Comparison of ENCODE assay signal across 8 mouse cellular contexts in the genomic region with DNA sequence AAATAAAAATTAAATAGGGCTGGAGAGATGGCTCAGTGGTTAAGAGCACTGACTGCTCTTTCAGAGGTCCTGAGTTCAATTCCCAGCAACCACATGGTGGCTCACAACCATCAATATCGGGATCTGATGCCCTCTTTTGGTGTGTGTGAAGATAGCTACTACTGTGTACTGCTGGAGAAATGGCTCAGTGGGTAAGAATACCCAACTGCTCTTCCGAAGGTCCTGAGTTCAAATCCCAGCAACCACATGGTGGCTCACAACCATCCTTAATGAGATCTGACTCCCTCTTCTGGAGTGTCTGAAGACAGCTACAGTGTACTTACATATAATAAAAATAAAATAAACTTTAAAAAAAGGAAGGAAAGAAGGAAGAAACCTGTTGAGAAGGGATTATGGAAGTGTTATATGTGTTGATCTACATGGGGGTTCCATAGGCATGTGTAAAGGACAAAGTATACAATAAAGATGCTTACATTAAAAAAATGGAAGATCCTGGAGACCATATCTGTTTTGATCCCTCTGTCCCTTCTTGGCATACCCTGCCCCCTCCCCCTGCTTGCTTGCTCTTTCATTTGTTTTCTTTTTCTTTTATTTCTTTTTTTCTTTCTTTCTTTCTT. TPM values are rescaled to one million over a fixed set of nuclear protein-coding genes. Genes with fewer than 3 reads are reported as not detected.
DNase-seq lines count a peak whose midpoint lies in the region; ATAC-seq and TF ChIP-seq lines count a peak whose summit lies in the region.
"Not testable (repeated sequence)": the region's sequence is repeated elsewhere in the genome, so short reads cannot be mapped to it uniquely, and the experiment has no call there.

No protein-coding gene starts in this region.

- DNase-seq in ES-E14 (ENCODE audit: low read depth, low spot score); layer of hippocampus, adult 2 months (ENCODE audit: low spot score in 2 of 2): not testable (repeated sequence)
- peak; percentile 81 for DNase-seq in heart, adult 11 months
- DNase-seq in splenic B cell, adult 2 months (ENCODE audit: low read depth, low spot score): peak; percentile 25

- H3K4me3 ChIP-seq in ES-E14 (ENCODE audit: insufficient read depth in 1 of 2, low read depth in 1 of 2, low read length in 2 of 2, poor library complexity in 1 of 2, severe bottlenecking in 1 of 2): peak overlapping the region in 1 of 2 experiments; percentile 98; a peak in 3 of 4 replicates
- H3K4me3 ChIP-seq in embryonic facial prominence, embryonic 13.5 days: peak overlapping the region; percentile 88
- peak overlapping the region; percentile 88 for H3K4me3 ChIP-seq in hindbrain, embryonic 13.5 days
- H3K4me3 ChIP-seq in layer of hippocampus, adult 2 months: peak overlapping the region; percentile 93
- H3K4me3 ChIP-seq in liver, embryonic 16.5 days (ENCODE audit: low read depth, low read length): peak overlapping the region; percentile 87
- peak overlapping the region; percentile 97 for H3K4me3 ChIP-seq in midbrain, embryonic 15.5 days

- H3K9me3 ChIP-seq in ES-E14 (ENCODE audit: control insufficient read depth, insufficient read depth, low read depth, low read length); embryonic facial prominence, embryonic 13.5 days; hindbrain, embryonic 13.5 days; liver, embryonic 16.5 days (replicated peaks; ENCODE audit: control insufficient read depth, low read length); midbrain, embryonic 15.5 days: not testable (repeated sequence)

- not testable (repeated sequence) for H3K4me1 ChIP-seq in ES-E14 (ENCODE audit: control insufficient read depth in 2 of 2, insufficient read depth in 2 of 2, low read length in 2 of 2, poor library complexity in 1 of 2)
- peaks cover 12% of the 10 kb centered on the region for H3K4me1 ChIP-seq in embryonic facial prominence, embryonic 13.5 days
- peaks cover 17% of the 10 kb centered on the region for H3K4me1 ChIP-seq in hindbrain, embryonic 13.5 days (replicated peaks)
- H3K4me1 ChIP-seq in liver, embryonic 16.5 days (ENCODE audit: control insufficient read depth, low read depth, low read length): peaks cover 19% of the 10 kb centered on the region
- peaks cover 24% of the 10 kb centered on the region for H3K4me1 ChIP-seq in midbrain, embryonic 15.5 days

- 59% methylated on average over 2 of the region's 2 CpGs for WGBS in embryonic facial prominence, embryonic 13.5 days
- 61% methylated on average over 2 of the region's 2 CpGs for WGBS in hindbrain, embryonic 13.5 days
- 51% methylated on average over 2 of the region's 2 CpGs for WGBS in liver, embryonic 16.5 days (ENCODE audit: insufficient replicate concordance)
- 60% methylated on average over 2 of the region's 2 CpGs for WGBS in midbrain, embryonic 15.5 days

- TF ChIP-seq CTCF in layer of hippocampus, adult 2 months (conservative IDR thresholded peaks at IDR 0.05): peak; percentile 39

- H3K27ac ChIP-seq in ES-E14 (ENCODE audit: insufficient read depth, low read depth, low read length, poor library complexity, severe bottlenecking): not testable (repeated sequence)
- H3K27ac ChIP-seq in embryonic facial prominence, embryonic 13.5 days: 0 out of 2 replicates have a peak overlapping the region, but pooled peaks have one; percentile 11
- peak overlapping the region; percentile 95 for H3K27ac ChIP-seq in hindbrain, embryonic 13.5 days
- H3K27ac ChIP-seq in layer of hippocampus, adult 2 months: peak overlapping the region; percentile 97
- H3K27ac ChIP-seq in liver, embryonic 16.5 days (ENCODE audit: low read length): peak overlapping the region; percentile 75
- peak overlapping the region; percentile 97 for H3K27ac ChIP-seq in midbrain, embryonic 15.5 days

- H3K36me3 ChIP-seq in ES-E14 (ENCODE audit: control insufficient read depth, insufficient read depth, low read length, poor library complexity, severe bottlenecking); liver, embryonic 16.5 days (ENCODE audit: control insufficient read depth, insufficient read depth); midbrain, embryonic 15.5 days (replicated peaks); splenic B cell, adult 2 months (ENCODE audit: control insufficient read depth, insufficient read depth, low read length, poor library complexity, severe bottlenecking): not testable (repeated sequence)
- peaks cover 19% of the 10 kb centered on the region for H3K36me3 ChIP-seq in embryonic facial prominence, embryonic 13.5 days
- peaks cover 13% of the 10 kb centered on the region for H3K36me3 ChIP-seq in hindbrain, embryonic 13.5 days

- peak overlapping the region; percentile 82 for H3K4me2 ChIP-seq in embryonic facial prominence, embryonic 13.5 days
- peak overlapping the region; percentile 83 for H3K4me2 ChIP-seq in hindbrain, embryonic 13.5 days
- H3K4me2 ChIP-seq in liver, embryonic 16.5 days (ENCODE audit: low read depth, low read length): peak overlapping the region; percentile 94
- H3K4me2 ChIP-seq in midbrain, embryonic 15.5 days: peak overlapping the region; percentile 86

- peak overlapping the region; percentile 32; the same call in 1 of the 2 replicates for H3K9ac ChIP-seq in ES-E14 (ENCODE audit: insufficient read depth, low read depth, low read length, poor library complexity, severe bottlenecking)
- H3K9ac ChIP-seq in embryonic facial prominence, embryonic 13.5 days: peak overlapping the region; percentile 97
- peak overlapping the region; percentile 98; the same call in 1 of the 2 replicates for H3K9ac ChIP-seq in hindbrain, embryonic 13.5 days
- H3K9ac ChIP-seq in liver, embryonic 16.5 days (ENCODE audit: low read depth, low read length): peak overlapping the region; percentile 94
- H3K9ac ChIP-seq in midbrain, embryonic 15.5 days: peak overlapping the region; percentile 100

- in situ Hi-C loops in ES-E14 (cut with MboI; ENCODE audit: low sequenced_read_pairs in 2 of 2, unreplicated experiment in 2 of 2): not testable (repeated sequence)

- not testable (repeated sequence) for ATAC-seq in embryonic facial prominence, embryonic 13.5 days (ENCODE audit: insufficient number of reproducible peaks, insufficient read depth, low FRiP score, low TSS enrichment, low read depth); hindbrain, embryonic 13.5 days (ENCODE audit: low FRiP score); liver, embryonic 16.5 days (ENCODE audit: low read depth); midbrain, embryonic 15.5 days (replicated peaks)

- not testable (repeated sequence) for H3K27me3 ChIP-seq in embryonic facial prominence, embryonic 13.5 days; hindbrain, embryonic 13.5 days; liver, embryonic 16.5 days (ENCODE audit: control insufficient read depth, insufficient read depth, low read depth, low read length); midbrain, embryonic 15.5 days (replicated peaks); splenic B cell, adult 2 months (ENCODE audit: control insufficient read depth, insufficient read depth, low read length, poor library complexity, severe bottlenecking)

RNA-seq across cellular contexts. Expression of a gene that starts 0.7 kb away (rescaled TPM):
- total RNA-seq in ES-E14 (2012; rRNA removed): 11.5 and 15.1 TPM in 2 replicates
- 25.4 and 28.0 TPM in 2 replicates for polyA plus RNA-seq in embryonic facial prominence, embryonic 13.5 days (2015; fragmentation: Nextera tagmentation; extraction: Ambion mirVana)
- 30.8 and 37.3 TPM in 2 replicates for polyA plus RNA-seq in hindbrain, embryonic 13.5 days (2015; fragmentation: Nextera tagmentation; extraction: Ambion mirVana)
- 10 to 100 TPM; 51.3 to 53.0 TPM for total RNA-seq in layer of hippocampus, adult 2 months (2021)
- 4.1 and 5.1 TPM in 2 replicates for polyA plus RNA-seq in liver, embryonic 16.5 days (2015; fragmentation: Nextera tagmentation; extraction: Ambion mirVana)
- 33.9 and 37.4 TPM in 2 replicates for polyA plus RNA-seq in midbrain, embryonic 15.5 days (2015; fragmentation: Nextera tagmentation; extraction: Ambion mirVana)

RNA-seq across cellular contexts. Expression of a gene that starts 4.5 kb away (rescaled TPM):
- total RNA-seq in ES-E14 (2012; rRNA removed): 177 and 201 TPM in 2 replicates
- 258 and 268 TPM in 2 replicates for polyA plus RNA-seq in embryonic facial prominence, embryonic 13.5 days (2015; fragmentation: Nextera tagmentation; extraction: Ambion mirVana)
- 210 and 214 TPM in 2 replicates for polyA plus RNA-seq in hindbrain, embryonic 13.5 days (2015; fragmentation: Nextera tagmentation; extraction: Ambion mirVana)
- 100 to 1,000 TPM; 151 to 152 TPM for total RNA-seq in layer of hippocampus, adult 2 months (2021)
- polyA plus RNA-seq in liver, embryonic 16.5 days (2015; fragmentation: Nextera tagmentation; extraction: Ambion mirVana): 81.5 and 87.4 TPM in 2 replicates
- polyA plus RNA-seq in midbrain, embryonic 15.5 days (2015; fragmentation: Nextera tagmentation; extraction: Ambion mirVana): 183 and 194 TPM in 2 replicates

RNA-seq across cellular contexts. Expression of a gene that starts 49.9 kb away (rescaled TPM):
- 71.4 and 106 TPM in 2 replicates for total RNA-seq in ES-E14 (2012; rRNA removed)
- 288 and 317 TPM in 2 replicates for polyA plus RNA-seq in embryonic facial prominence, embryonic 13.5 days (2015; fragmentation: Nextera tagmentation; extraction: Ambion mirVana)
- 293 and 331 TPM in 2 replicates for polyA plus RNA-seq in hindbrain, embryonic 13.5 days (2015; fragmentation: Nextera tagmentation; extraction: Ambion mirVana)
- total RNA-seq in layer of hippocampus, adult 2 months (2021): 100 to 1,000 TPM in 1 of 2 experiments, 10 to 100 TPM in 1; 93.8 to 101 TPM
- 141 and 153 TPM in 2 replicates for polyA plus RNA-seq in liver, embryonic 16.5 days (2015; fragmentation: Nextera tagmentation; extraction: Ambion mirVana)
- polyA plus RNA-seq in midbrain, embryonic 15.5 days (2015; fragmentation: Nextera tagmentation; extraction: Ambion mirVana): 273 and 278 TPM in 2 replicates

Comparison
In these comparisons a context has a peak if more than half of its experiments do, and no peak if none do; other contexts are left out.
1. H3K9ac ChIP-seq: peak in every context shown above with its lines; median percentile 100 in midbrain, embryonic 15.5 days; 98 in hindbrain, embryonic 13.5 days; 97 in embryonic facial prominence, embryonic 13.5 days; 94 in liver, embryonic 16.5 days; 32 in ES-E14.